Mouse (Mus musculus) neural tube, embryonic 12.5 days (tissue): ENCODE data around the gene Alg9. TPM values are rescaled to one million over a fixed set of nuclear protein-coding genes. Genes with fewer than 3 reads are reported as not detected.

Experiments used
- ATAC-seq: fragments of 200-750 bp; cut with Nextera tagmentation; 2 replicates; pipeline ENCODE4 v1.8.0; 2017; ENCODE audit warnings: low read depth, mild to moderate bottlenecking, moderate TSS enrichment, moderate library complexity; ENCODE audit not compliant: low FRiP score
- H3K27ac ChIP-seq: fragments of 300-500 bp; sonication (generic); 2 replicates; pipeline ENCODE4 v1.5.1; 2016
- H3K27me3 ChIP-seq: fragments of 300-500 bp; sonication (generic); replicated peaks from 2 replicates; pipeline ENCODE4 v1.6.1; 2016; ENCODE audit warnings: mild to moderate bottlenecking
- H3K36me3 ChIP-seq: fragments of 300-500 bp; sonication (generic); 2 replicates; pipeline ENCODE4 v1.6.1; 2016; ENCODE audit warnings: mild to moderate bottlenecking
- H3K4me1 ChIP-seq: fragments of 300-500 bp; sonication (generic); 2 replicates; pipeline ENCODE4 v1.6.1; 2016
- H3K4me2 ChIP-seq: fragments of 300-500 bp; sonication (generic); replicated peaks from 2 replicates; pipeline ENCODE4 v1.6.1; 2016; ENCODE audit warnings: mild to moderate bottlenecking
- H3K4me3 ChIP-seq: fragments of 300-500 bp; sonication (generic); 2 replicates; pipeline ENCODE4 v1.5.1; 2016
- H3K9ac ChIP-seq: fragments of 300-500 bp; sonication (generic); 2 replicates; pipeline ENCODE4 v1.6.1; 2016; ENCODE audit warnings: mild to moderate bottlenecking
- H3K9me3 ChIP-seq: fragments of 300-500 bp; sonication (generic); 2 replicates; pipeline ENCODE4 v1.6.1; 2016; ENCODE audit warnings: mild to moderate bottlenecking
- WGBS: fragments of 180-500 bp; shearing (Covaris S2); methylation state at CpG from one replicate; pipeline ENCODE4 v1.1.7; 2016; 5-methylcytosine and 5-hydroxymethylcytosine counted together
- polyA plus RNA-seq: library from polyadenylated mRNA; unstranded; fragments of >200 nt; fragmentation: Nextera tagmentation; extraction: Ambion mirVana; gene quantifications from 2 replicates; pipeline ENCODE4 v1.2.1, GENCODE M21; 2016

Alg9 gene
- 45.6 and 48.3 TPM in 2 replicates for polyA plus RNA-seq

- Histone ChIP-seq H3K27ac (peak within 1 kb of the TSS; percentile 77), H3K9ac (peak within 1 kb of the TSS; percentile 88), H3K36me3 (peaks cover 17% of the 10 kb centered on the region), H3K27me3 (no peaks in the 10 kb centered on the region), H3K4me1 (peaks cover 14% of the 10 kb centered on the region), H3K9me3 (no peaks in the 10 kb centered on the region), H3K4me3 (peak within 1 kb of the TSS; percentile 91), H3K4me2 (peak within 1 kb of the TSS; percentile 86)
- peak; percentile 84 for ATAC-seq
- under 1% methylated on average over 51 of the region's 51 CpGs for WGBS
These were observed at the start of gene Alg9, which contains the start of gene 1110032A03Rik for GRCm38 (mm10) chr9:50774991-50775612. TSS of gene Alg9 (plus strand) at chr9:50775019. TSS of gene 1110032A03Rik (minus strand) at chr9:50775520.

DNA sequence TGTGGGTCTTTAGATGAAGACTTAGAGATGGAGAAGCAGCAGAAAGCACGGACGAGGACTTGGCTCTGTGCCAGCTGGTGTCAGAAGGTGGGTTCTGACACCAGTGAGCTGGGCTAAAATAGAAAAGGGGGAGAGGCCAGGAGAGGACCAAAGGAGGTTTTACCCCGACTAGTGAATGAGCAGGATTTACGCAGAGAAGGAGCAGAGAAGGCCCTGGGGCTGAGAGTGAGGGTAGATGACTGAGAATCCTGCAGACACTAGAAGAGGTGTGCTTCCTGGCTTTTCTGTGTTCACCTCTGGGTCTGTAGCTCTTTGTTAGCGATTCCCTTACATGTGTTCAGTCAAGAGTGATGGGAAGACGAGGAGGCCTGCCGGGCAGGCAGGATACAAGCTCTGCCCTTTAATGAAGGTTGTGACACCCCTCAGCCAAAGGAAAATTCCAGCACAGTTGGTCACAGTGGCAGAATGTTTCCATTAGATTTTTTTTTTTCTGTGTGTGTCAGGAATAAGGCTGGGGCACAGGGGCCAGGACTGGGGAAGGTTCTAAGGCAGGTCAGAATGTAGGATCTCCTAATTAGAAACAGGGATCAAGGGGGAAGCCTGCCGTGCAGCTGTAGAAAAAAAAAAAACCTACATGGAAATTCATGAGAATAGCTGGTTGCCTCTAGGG is 48.8 kb upstream of the Alg9 start:
- 42% methylated on average over 8 of the region's 8 CpGs for WGBS
- peaks cover 59% of the 10 kb centered on the region for H3K4me1 ChIP-seq
- H3K9ac ChIP-seq, result no peak overlapping the region; the same call in 1 of the 2 replicates

DNA sequence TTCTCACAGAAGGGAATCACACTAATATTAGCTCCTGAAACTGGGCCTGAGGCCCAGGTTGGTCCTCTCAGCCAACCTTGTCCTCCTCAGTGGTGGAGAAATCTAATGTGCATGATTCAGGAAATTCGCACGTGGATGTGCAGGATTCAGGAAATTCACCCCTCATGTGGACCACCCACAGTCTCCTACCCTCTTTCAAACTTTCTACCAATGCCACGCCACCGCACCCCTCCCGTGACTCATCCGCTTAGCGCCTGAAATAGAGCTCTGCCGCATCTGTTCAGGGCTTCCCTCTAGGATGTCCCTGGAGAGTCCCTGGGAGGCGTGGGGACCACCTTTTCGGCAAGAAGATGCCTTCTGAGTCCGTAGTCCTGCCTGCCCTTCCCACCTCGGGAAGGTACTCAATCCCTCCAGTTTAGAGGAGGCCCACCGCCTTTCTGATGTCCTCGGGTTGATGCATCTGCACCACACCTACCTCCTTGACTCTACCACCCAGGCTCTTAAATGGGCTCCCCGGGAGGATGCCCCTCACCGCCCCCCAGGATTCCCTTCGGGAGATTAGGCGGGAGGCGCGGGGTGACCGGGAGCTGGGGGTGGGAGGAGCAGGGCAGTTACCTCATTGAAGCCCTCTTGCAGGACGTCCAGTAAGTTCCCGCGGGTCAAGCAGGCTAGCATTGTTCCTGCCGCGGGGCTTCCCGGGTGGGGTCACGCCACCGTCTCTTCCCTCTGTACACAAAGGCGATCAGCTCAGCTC is 47.5 kb upstream of the Alg9 start:
- H3K27me3 ChIP-seq, result no peaks in the 10 kb centered on the region
- WGBS, result 2% methylated on average over 30 of the region's 30 CpGs
- ATAC-seq, result no peak
- no peaks in the 10 kb centered on the region for H3K36me3 ChIP-seq
- peaks cover 52% of the 10 kb centered on the region for H3K4me1 ChIP-seq
- H3K4me3 ChIP-seq, result peak overlapping the region; percentile 68
- H3K9ac ChIP-seq, result peak overlapping the region; percentile 77
- peak overlapping the region; percentile 88 for H3K4me2 ChIP-seq
- H3K27ac ChIP-seq, result peak overlapping the region; percentile 59; the same call in 1 of the 2 replicates
- H3K9me3 ChIP-seq, result no peaks in the 10 kb centered on the region

More for the DNA sequence above, 48.8 kb upstream of the Alg9 start:
- Histone ChIP-seq H3K27me3 (no peaks in the 10 kb centered on the region), H3K9me3 (no peaks in the 10 kb centered on the region), H3K4me3 (peak overlapping the region; percentile 68; the same call in 1 of the 2 replicates), H3K4me2 (peak overlapping the region; percentile 88), H3K36me3 (no peaks in the 10 kb centered on the region), H3K27ac (peak overlapping the region; percentile 37; the same call in 1 of the 2 replicates)
- ATAC-seq, result no peak

GRCm38 (mm10) chr9:50727925-50728651 is 46.7 kb upstream of the Alg9 start:
- ATAC-seq, result peak; percentile 95
- Histone ChIP-seq H3K27me3 (no peaks in the 10 kb centered on the region), H3K36me3 (no peaks in the 10 kb centered on the region), H3K4me3 (peak overlapping the region; percentile 68), H3K27ac (peak overlapping the region; percentile 59), H3K9me3 (no peaks in the 10 kb centered on the region), H3K4me1 (peaks cover 51% of the 10 kb centered on the region), H3K4me2 (peak overlapping the region; percentile 88), H3K9ac (peak overlapping the region; percentile 77)
- WGBS, result under 1% methylated on average over 45 of the region's 45 CpGs

- no peaks in the 10 kb centered on the region for H3K36me3 ChIP-seq
- no peak overlapping the region for H3K4me2 ChIP-seq
- H3K9me3 ChIP-seq, result no peaks in the 10 kb centered on the region
- peaks cover 38% of the 10 kb centered on the region for H3K4me1 ChIP-seq
- no peak overlapping the region for H3K27ac ChIP-seq
- no peaks in the 10 kb centered on the region for H3K27me3 ChIP-seq
- 60% methylated on average over 4 of the region's 4 CpGs for WGBS
- ATAC-seq, result no peak
- no peak overlapping the region for H3K4me3 ChIP-seq
- H3K9ac ChIP-seq, result no peak overlapping the region
These were observed 45.2 kb upstream of the Alg9 start for GRCm38 (mm10) chr9:50729600-50729999.

DNA sequence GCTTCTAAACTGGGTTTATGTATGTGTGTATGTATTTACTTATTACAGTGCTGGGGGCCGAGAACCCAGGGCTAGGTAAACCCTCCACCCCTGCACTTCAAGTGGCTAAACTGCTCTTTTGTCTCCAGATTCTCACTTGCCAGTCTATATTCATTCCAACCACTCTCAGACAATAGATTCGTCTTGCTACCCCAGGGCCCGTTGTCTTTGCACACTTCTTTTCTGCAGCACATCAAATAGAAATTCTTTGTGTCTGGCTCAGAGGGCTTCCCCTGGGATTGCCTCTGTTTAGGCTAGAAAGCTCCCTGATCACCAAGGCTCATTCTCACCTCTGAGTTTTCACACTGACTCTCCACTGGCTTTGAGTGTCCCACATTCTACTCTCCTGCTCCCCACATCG is 42.3 kb upstream of the Alg9 start:
- H3K4me2 ChIP-seq, result no peak overlapping the region
- H3K9ac ChIP-seq, result no peak overlapping the region
- H3K36me3 ChIP-seq, result no peaks in the 10 kb centered on the region
- WGBS, result 3% methylated on average over 4 of the region's 4 CpGs
- H3K9me3 ChIP-seq, result no peaks in the 10 kb centered on the region
- H3K4me1 ChIP-seq, result peaks cover 12% of the 10 kb centered on the region
- no peak overlapping the region for H3K4me3 ChIP-seq
- H3K27me3 ChIP-seq, result no peaks in the 10 kb centered on the region
- no peak for ATAC-seq
- no peak overlapping the region for H3K27ac ChIP-seq

DNA sequence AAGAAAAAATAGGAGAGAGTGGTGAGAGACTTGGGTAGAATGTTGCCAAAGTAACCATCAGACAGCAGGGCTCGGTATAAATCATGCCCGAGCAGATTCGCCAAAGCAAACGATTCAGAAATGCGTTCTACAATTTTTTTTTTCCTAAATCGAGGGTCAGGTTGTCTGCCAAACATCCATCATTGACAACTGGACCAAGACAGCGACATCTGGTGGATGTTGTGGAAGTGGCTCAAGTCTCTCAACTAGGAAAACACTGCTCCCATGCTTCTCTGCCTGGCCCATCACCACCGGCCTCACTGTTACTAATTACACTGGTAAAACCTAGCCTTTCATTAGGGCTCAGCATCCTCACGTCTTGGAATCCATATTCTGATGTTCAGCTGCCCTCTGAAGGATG is 39.8 kb upstream of the Alg9 start:
- Histone ChIP-seq H3K9me3 (no peaks in the 10 kb centered on the region), H3K4me3 (no peak overlapping the region), H3K27ac (no peak overlapping the region), H3K36me3 (no peaks in the 10 kb centered on the region), H3K9ac (no peak overlapping the region), H3K4me2 (peak overlapping the region; percentile 43), H3K4me1 (peaks cover 17% of the 10 kb centered on the region), H3K27me3 (no peaks in the 10 kb centered on the region)
- WGBS, result 6% methylated on average over 9 of the region's 9 CpGs
- no peak for ATAC-seq

DNA sequence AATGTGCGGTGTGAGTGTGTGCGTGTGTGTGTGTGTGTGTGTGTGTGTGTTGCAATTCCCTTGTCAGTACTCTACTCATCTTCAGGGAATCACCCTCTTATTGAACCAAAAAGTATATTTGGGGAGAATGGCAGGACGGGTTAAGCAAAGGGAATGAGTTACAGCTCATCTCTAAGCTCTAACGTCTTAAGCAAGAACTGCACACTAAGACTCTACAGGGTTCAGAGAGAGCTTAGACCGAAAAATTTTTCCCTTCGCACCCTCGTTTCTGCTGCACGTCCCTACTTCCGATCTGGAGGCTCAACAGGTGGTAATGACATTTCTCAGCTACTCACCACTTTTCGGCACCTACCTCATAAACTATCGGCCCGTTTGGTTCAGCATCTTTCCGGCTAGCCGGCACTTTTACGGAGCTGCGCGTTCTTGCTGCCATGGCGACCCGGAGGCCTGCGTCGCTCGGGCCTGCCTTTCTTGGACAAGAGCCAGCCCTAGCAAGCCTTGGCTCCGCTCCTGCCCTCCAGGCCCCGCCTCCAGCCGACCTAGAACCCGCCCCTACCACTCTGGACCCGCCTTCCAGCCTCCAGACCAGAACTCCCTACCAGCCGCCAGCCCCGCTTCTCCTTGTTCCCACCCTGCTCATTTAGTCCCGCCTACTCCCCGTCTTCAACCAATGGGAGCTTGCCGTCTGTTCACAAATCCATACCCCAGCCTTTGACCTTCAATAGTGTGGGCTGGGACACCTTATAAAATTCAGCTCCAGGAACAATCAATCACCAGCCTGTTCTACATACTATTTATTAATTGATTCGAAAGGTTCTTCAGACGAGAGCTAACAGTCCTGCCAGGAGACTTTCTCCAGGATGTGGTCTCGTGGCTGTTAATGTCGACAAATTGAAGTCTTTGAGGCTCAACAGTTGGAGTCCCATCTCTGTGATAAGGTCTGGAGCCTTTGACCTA is 35.6 kb upstream of the Alg9 start, which contains the start of gene Dixdc1:
Dixdc1 (minus strand) TSS at position 604 of the 957 bp plus-strand sequence.
- H3K4me1 ChIP-seq, result peaks cover 11% of the 10 kb centered on the region
- ATAC-seq, result peak; percentile 93
- WGBS, result 16% methylated on average over 36 of the region's 36 CpGs
- H3K27ac ChIP-seq, result no peak within 1 kb of the TSS
- no peak within 1 kb of the TSS for H3K9ac ChIP-seq
- H3K4me2 ChIP-seq, result peak within 1 kb of the TSS; percentile 61
- H3K36me3 ChIP-seq, result no peaks in the 10 kb centered on the region
- peak within 1 kb of the TSS; percentile 27 for H3K4me3 ChIP-seq
- no peaks in the 10 kb centered on the region for H3K9me3 ChIP-seq
- no peaks in the 10 kb centered on the region for H3K27me3 ChIP-seq

DNA sequence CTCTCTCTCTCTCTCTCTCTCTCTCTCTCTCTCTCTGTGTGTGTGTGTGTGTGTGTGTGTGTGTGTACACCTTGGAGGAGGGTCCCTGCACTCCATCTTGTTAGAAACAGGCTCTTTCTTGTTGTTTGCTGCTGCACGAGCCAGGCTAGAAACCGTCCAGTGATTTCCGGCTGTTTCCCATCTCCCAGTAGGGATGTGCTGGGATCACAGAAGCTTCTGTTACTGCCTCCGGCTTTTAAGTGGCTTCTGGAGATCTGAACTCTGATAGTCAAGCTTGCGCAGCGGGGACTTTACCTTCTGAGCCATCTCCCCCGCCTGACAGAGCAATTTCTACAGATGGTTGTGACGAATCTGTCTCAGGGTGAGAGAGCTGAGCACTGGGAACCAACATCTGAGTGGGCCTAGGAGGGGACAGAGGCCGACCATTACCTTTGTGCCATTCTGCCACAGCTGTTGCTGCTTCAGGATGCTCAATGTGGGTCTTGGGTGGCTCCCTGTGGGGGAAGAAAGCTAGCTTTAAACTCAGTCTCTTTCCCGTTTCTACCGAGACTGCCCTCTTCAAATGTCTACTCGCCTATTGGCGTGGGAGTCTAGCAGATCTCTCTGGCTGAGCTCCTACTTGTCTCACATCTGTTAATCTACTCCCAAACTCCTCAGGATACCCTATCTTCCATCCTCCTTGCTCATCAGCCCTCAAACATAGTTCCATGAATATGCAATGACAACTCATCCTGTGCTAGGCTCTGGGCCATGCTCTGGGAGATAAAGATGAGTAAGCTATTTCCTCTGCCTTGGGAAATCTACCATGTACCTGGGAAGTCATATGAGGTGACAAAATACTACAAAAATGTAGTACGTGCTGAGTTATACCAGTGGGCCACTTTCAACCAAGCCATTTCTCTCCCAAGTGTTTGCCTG is 33.7 kb upstream of the Alg9 start:
- ATAC-seq, result no peak
- no peaks in the 10 kb centered on the region for H3K36me3 ChIP-seq
- no peaks in the 10 kb centered on the region for H3K27me3 ChIP-seq
- H3K4me2 ChIP-seq, result no peak overlapping the region
- no peak overlapping the region for H3K9ac ChIP-seq
- no peak overlapping the region for H3K27ac ChIP-seq
- no peak overlapping the region for H3K4me3 ChIP-seq
- no peaks in the 10 kb centered on the region for H3K9me3 ChIP-seq
- WGBS, result 89% methylated on average over 14 of the region's 14 CpGs
- peaks cover 14% of the 10 kb centered on the region for H3K4me1 ChIP-seq

GRCm38 (mm10) chr9:50742261-50742660 is 32.6 kb upstream of the Alg9 start:
- H3K4me2 ChIP-seq, result no peak overlapping the region
- WGBS, result 82% methylated on average over 3 of the region's 3 CpGs
- H3K9me3 ChIP-seq, result no peaks in the 10 kb centered on the region
- H3K4me3 ChIP-seq, result no peak overlapping the region
- H3K27ac ChIP-seq, result no peak overlapping the region
- no peak overlapping the region for H3K9ac ChIP-seq
- peaks cover 17% of the 10 kb centered on the region for H3K4me1 ChIP-seq
- ATAC-seq, result no peak
- no peaks in the 10 kb centered on the region for H3K36me3 ChIP-seq
- H3K27me3 ChIP-seq, result no peaks in the 10 kb centered on the region
